Mouse (Mus musculus) stomach, embryonic 14.5 days (tissue): ENCODE measurements around the gene Rev1. TPM values are rescaled to one million over a fixed set of nuclear protein-coding genes. Genes with fewer than 3 reads are reported as not detected.

ENCODE experiments used
- ATAC-seq: fragments of 200-750 bp; cut with Nextera tagmentation; 2 replicates; pipeline ENCODE4 v1.8.0; 2017; ENCODE audit warnings: low read depth, moderate TSS enrichment; ENCODE audit not compliant: insufficient number of reproducible peaks, insufficient read depth, low FRiP score
- H3K27ac ChIP-seq: fragments of 300-500 bp; sonication (generic); 2 replicates; pipeline ENCODE4 v1.5.1; 2014; ENCODE audit warnings: mild to moderate bottlenecking, low read length, moderate library complexity, mixed read lengths
- H3K27me3 ChIP-seq: fragments of 300-500 bp; sonication (generic); 2 replicates; pipeline ENCODE4 v1.6.1; 2014; ENCODE audit warnings: low read length, control low read depth, mixed read lengths; ENCODE audit not compliant: control insufficient read depth, insufficient read depth
- H3K36me3 ChIP-seq: fragments of 300-500 bp; sonication (generic); 2 replicates; pipeline ENCODE4 v1.6.1; 2014; ENCODE audit warnings: mild to moderate bottlenecking, control low read depth, low read length, moderate library complexity, mixed read lengths; ENCODE audit not compliant: control insufficient read depth, insufficient read depth
- H3K4me1 ChIP-seq: fragments of 300-500 bp; sonication (generic); 2 replicates; pipeline ENCODE4 v1.6.1; 2014; ENCODE audit warnings: low read length, control low read depth, mixed read lengths; ENCODE audit not compliant: control insufficient read depth, insufficient read depth
- H3K4me2 ChIP-seq: fragments of 300-500 bp; sonication (generic); replicated peaks from 2 replicates; pipeline ENCODE4 v1.6.1; 2014; ENCODE audit warnings: low read depth, low read length, control low read depth
- H3K4me3 ChIP-seq: fragments of 300-500 bp; sonication (generic); 2 replicates; pipeline ENCODE4 v1.5.1; 2014; ENCODE audit warnings: low read depth, low read length, control low read depth
- H3K9ac ChIP-seq: fragments of 300-500 bp; sonication (generic); replicated peaks from 2 replicates; pipeline ENCODE4 v1.6.1; 2014; ENCODE audit warnings: low read depth, mild to moderate bottlenecking, control low read depth, low read length, moderate library complexity, mixed read lengths
- H3K9me3 ChIP-seq: fragments of 300-500 bp; sonication (generic); 2 replicates; pipeline ENCODE4 v1.6.1; 2016; ENCODE audit warnings: low read depth, low read length, control low read depth; ENCODE audit not compliant: control insufficient read depth
- WGBS: fragments of 180-500 bp; shearing (Covaris S2); extraction: QIAGEN DNeasy Blood & Tissue Kit; methylation state at CpG from one replicate; pipeline ENCODE4 v1.1.7; 2014; 5-methylcytosine and 5-hydroxymethylcytosine counted together
- polyA plus RNA-seq: library from polyadenylated mRNA; unstranded; fragments of >200 nt; fragmentation: Nextera tagmentation; extraction: Ambion mirVana; gene quantifications from 2 replicates; pipeline ENCODE4 v1.2.1, GENCODE M21; 2014

The Rev1 gene
- polyA plus RNA-seq, 1 experiment from 2014 or later: 32.8 TPM

- no peaks in the 10 kb centered on the region for H3K27me3 ChIP-seq
- H3K4me1 ChIP-seq: no peaks in the 10 kb centered on the region
- WGBS: 88% methylated on average over 5 of the region's 5 CpGs
- H3K27ac ChIP-seq: no peak overlapping the region
- H3K36me3 ChIP-seq: peaks cover 77% of the 10 kb centered on the region
- H3K4me3 ChIP-seq: no peak overlapping the region
- no peak overlapping the region for H3K9ac ChIP-seq
- no peak for ATAC-seq
- no peaks in the 10 kb centered on the region for H3K9me3 ChIP-seq
- no peak overlapping the region for H3K4me2 ChIP-seq
Measured at GRCm38 (mm10) chr1:38055176-38055575, 74.4 kb downstream of the Rev1 start.

GRCm38 (mm10) chr1:38049562-38049961 lies 80.0 kb downstream of the Rev1 start:
- Histone ChIP-seq H3K27ac (no peak overlapping the region), H3K9me3 (no peaks in the 10 kb centered on the region), H3K36me3 (peaks cover 88% of the 10 kb centered on the region), H3K4me1 (no peaks in the 10 kb centered on the region), H3K27me3 (no peaks in the 10 kb centered on the region), H3K4me2 (no peak overlapping the region), H3K9ac (no peak overlapping the region), H3K4me3 (no peak overlapping the region)
- ATAC-seq: no peak
- whole genome bisulfite sequencing: 56% methylated on average over 4 of the region's 4 CpGs

GRCm38 (mm10) chr1:38048121-38048520 lies 81.5 kb downstream of the Rev1 start:
- H3K4me3 ChIP-seq: no peak overlapping the region
- H3K9me3 ChIP-seq: no peaks in the 10 kb centered on the region
- H3K27ac ChIP-seq: no peak overlapping the region
- no peak for ATAC-seq
- H3K4me2 ChIP-seq: no peak overlapping the region
- no peak overlapping the region for H3K9ac ChIP-seq
- no peaks in the 10 kb centered on the region for H3K27me3 ChIP-seq
- 93% methylated on average over 3 of the region's 3 CpGs for WGBS
- H3K36me3 ChIP-seq: peaks cover 79% of the 10 kb centered on the region
- H3K4me1 ChIP-seq: no peaks in the 10 kb centered on the region

GRCm38 (mm10) chr1:38038898-38039297 lies 90.7 kb downstream of the Rev1 start:
- Histone ChIP-seq H3K27ac (no peak overlapping the region), H3K4me3 (no peak overlapping the region), H3K27me3 (no peaks in the 10 kb centered on the region), H3K9me3 (no peaks in the 10 kb centered on the region), H3K9ac (no peak overlapping the region), H3K36me3 (peaks cover 56% of the 10 kb centered on the region), H3K4me2 (no peak overlapping the region), H3K4me1 (no peaks in the 10 kb centered on the region)
- 92% methylated on average over 2 of the region's 2 CpGs for WGBS
- no peak for ATAC-seq

- Histone ChIP-seq H3K4me2 (no peak overlapping the region), H3K4me1 (no peaks in the 10 kb centered on the region), H3K9me3 (no peaks in the 10 kb centered on the region), H3K4me3 (no peak overlapping the region), H3K9ac (no peak overlapping the region), H3K27me3 (no peaks in the 10 kb centered on the region), H3K27ac (no peak overlapping the region), H3K36me3 (peaks cover 64% of the 10 kb centered on the region)
- no peak for ATAC-seq
- 93% methylated on average over 5 of the region's 5 CpGs for whole genome bisulfite sequencing
Measured at GRCm38 (mm10) chr1:38037375-38037774, 92.2 kb downstream of the Rev1 start.

GRCm38 (mm10) chr1:38035521-38035920 lies 94.1 kb downstream of the Rev1 start:
- Histone ChIP-seq H3K4me3 (no peak overlapping the region), H3K4me2 (no peak overlapping the region)
- ATAC-seq: no peak

GRCm38 (mm10) chr1:38031391-38031790 lies 98.2 kb downstream of the Rev1 start:
- no peak overlapping the region for H3K9ac ChIP-seq
- H3K27me3 ChIP-seq: no peaks in the 10 kb centered on the region
- H3K4me2 ChIP-seq: no peak overlapping the region
- H3K4me3 ChIP-seq: no peak overlapping the region
- H3K4me1 ChIP-seq: no peaks in the 10 kb centered on the region
- H3K27ac ChIP-seq: no peak overlapping the region
- peaks cover 23% of the 10 kb centered on the region for H3K36me3 ChIP-seq
- no peaks in the 10 kb centered on the region for H3K9me3 ChIP-seq
- WGBS: 88% methylated on average over 5 of the region's 5 CpGs
- no peak for ATAC-seq

More at GRCm38 (mm10) chr1:38035521-38035920, 94.1 kb downstream of the Rev1 start:
- Histone ChIP-seq H3K27ac (no peak overlapping the region), H3K9me3 (no peaks in the 10 kb centered on the region), H3K27me3 (no peaks in the 10 kb centered on the region), H3K36me3 (peaks cover 58% of the 10 kb centered on the region), H3K4me1 (no peaks in the 10 kb centered on the region), H3K9ac (no peak overlapping the region)
- 86% methylated on average over 4 of the region's 4 CpGs for WGBS

- Histone ChIP-seq H3K9ac (no peak overlapping the region), H3K9me3 (no peaks in the 10 kb centered on the region), H3K27me3 (no peaks in the 10 kb centered on the region), H3K4me3 (no peak overlapping the region), H3K4me1 (no peaks in the 10 kb centered on the region), H3K27ac (no peak overlapping the region), H3K36me3 (peaks cover 7% of the 10 kb centered on the region), H3K4me2 (no peak overlapping the region)
- ATAC-seq: no peak
- WGBS: 93% methylated on average over 7 of the region's 7 CpGs
Measured at GRCm38 (mm10) chr1:38027301-38027700, 102.3 kb downstream of the Rev1 start.

- ATAC-seq: no peak
- Histone ChIP-seq H3K4me2 (no peak overlapping the region), H3K4me1 (no peaks in the 10 kb centered on the region), H3K36me3 (peaks cover 16% of the 10 kb centered on the region; the same call in 1 of the 2 replicates), H3K27me3 (no peaks in the 10 kb centered on the region), H3K9ac (no peak overlapping the region), H3K27ac (no peak overlapping the region), H3K4me3 (no peak overlapping the region), H3K9me3 (no peaks in the 10 kb centered on the region)
- 93% methylated on average over 2 of the region's 2 CpGs for WGBS
Measured at GRCm38 (mm10) chr1:38014551-38015203, 114.9 kb downstream of the Rev1 start.
